Mouse (Mus musculus) bone marrow macrophage, adult 2 months (primary cell): ENCODE data around the gene Adcy10. TPM values are rescaled to one million over a fixed set of nuclear protein-coding genes. Genes with fewer than 3 reads are reported as not detected.

Source experiments
- H3K27ac ChIP-seq: 2 replicates; pipeline ENCODE4 v1.5.1; 2012; ENCODE audit warnings: low read depth, low read length; ENCODE audit not compliant: insufficient read depth
- H3K4me1 ChIP-seq: 2 replicates; pipeline ENCODE4 v1.6.1; 2012; ENCODE audit warnings: low read length; ENCODE audit not compliant: control insufficient read depth, insufficient read depth
- H3K4me3 ChIP-seq: 2 replicates; pipeline ENCODE4 v1.5.1; 2012; ENCODE audit warnings: mild to moderate bottlenecking, low read length, moderate library complexity; ENCODE audit not compliant: insufficient read depth
- CTCF ChIP-seq: IDR thresholded peaks from 2 replicates; pipeline ENCODE4 v1.5.1; 2012; ENCODE audit warnings: low read depth, mild to moderate bottlenecking, low read length, moderate library complexity
- POLR2A ChIP-seq: IDR thresholded peaks from 2 replicates; pipeline ENCODE4 v1.6.1; 2012; ENCODE audit warnings: mild to moderate bottlenecking, low read depth, low read length, borderline replicate concordance
- polyA plus RNA-seq: library from polyadenylated mRNA; stranded (reverse); fragments of >200 nt; gene quantifications from 2 replicates; pipeline ENCODE4 v1.2.4, GENCODE M21; 2012; ENCODE audit not compliant: missing spikeins, insufficient read depth, insufficient read length

Gene Adcy10
- polyA plus RNA-seq, 1 experiment = not detected

DNA sequence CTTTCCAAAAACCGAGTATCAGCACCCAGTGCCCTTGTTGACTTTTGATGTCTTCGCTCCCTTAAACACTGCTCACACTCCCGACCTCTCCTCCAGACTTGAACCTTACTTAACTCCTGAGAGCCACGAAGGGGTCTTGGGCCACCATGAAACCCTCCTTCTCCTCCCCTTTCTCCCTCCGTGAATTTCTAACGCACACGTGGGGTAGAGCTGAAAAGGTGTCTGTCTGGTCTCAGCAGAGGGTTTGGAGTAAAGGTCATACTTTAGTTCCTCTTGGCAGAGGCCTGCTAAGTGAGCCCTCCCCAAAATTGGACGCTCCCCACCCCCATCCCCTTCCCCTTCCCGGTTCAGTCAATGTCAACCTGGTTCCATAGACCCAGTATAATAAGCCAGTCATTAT lies 23.3 kb upstream of the Adcy10 start:
- H3K4me1 ChIP-seq = peaks cover 2% of the 10 kb centered on the region; the same call in 1 of the 2 replicates
- H3K4me3 ChIP-seq = peak overlapping the region; percentile 90
- TF ChIP-seq CTCF (no peak), POLR2A (no peak)
- H3K27ac ChIP-seq = peak overlapping the region; percentile 69

DNA sequence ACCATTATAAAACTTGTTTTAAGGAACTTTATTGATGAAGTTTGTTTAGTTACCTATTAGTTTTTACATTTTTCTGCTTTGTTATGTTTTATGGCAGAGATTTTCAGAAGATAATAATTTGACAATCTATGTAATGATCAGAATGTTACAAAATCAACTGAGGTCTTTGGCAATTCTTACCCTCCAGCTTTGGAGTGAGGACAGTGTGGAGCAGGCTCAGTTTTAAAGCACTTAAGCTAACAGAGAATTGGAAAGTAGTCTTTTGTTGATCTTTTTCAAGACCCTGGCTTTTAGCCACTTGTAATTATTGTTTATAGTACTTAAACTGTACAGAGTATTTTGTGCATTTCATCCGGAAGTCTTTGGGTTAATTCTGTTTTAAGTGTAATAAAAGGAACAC lies 22.1 kb upstream of the Adcy10 start:
- H3K4me3 ChIP-seq = no peak overlapping the region
- H3K27ac ChIP-seq = no peak overlapping the region
- TF ChIP-seq POLR2A (no peak), CTCF (no peak)
- peaks cover 2% of the 10 kb centered on the region; the same call in 1 of the 2 replicates for H3K4me1 ChIP-seq

DNA sequence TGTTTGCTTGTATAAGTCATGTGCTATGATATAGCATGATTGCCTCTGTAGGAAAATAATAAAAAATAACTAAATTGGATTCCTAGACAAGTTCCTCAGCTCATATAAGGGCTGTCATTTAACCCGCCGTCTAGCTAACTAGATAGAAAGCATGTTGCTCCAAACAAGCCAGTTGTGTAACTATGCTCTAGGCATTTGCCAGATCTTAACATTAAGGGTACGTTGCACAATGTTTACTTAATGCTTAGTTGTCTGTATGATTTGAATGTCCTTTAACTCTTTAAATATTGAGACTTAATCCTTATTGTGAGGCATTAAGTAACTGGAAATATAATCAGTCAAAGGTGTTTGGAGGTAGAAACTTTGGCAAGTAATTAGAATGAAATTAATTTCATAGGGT lies 20.4 kb upstream of the Adcy10 start:
- no peak overlapping the region for H3K4me3 ChIP-seq
- H3K27ac ChIP-seq = no peak overlapping the region
- TF ChIP-seq POLR2A (no peak), CTCF (no peak)
- peaks cover 4% of the 10 kb centered on the region; the same call in 1 of the 2 replicates for H3K4me1 ChIP-seq

DNA sequence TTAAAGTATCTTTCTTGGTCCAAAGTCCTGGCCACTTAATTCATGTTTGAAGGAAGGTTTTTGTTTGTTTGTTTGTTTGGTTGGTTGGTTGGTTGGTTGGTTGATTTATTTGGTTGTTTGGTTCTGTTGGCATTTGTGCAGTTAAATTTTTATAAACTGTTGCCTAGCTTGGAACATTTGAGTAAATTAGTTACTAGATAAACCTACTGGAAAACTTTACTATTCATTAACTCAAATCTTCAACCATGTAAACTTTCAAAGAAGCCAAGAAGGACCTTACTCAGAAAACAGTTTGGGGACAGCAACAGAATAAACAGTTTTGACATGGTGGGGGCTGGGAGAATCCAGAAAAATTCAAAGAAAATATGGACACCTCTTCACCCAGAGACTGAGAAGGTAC lies 16.0 kb upstream of the Adcy10 start:
- H3K4me1 ChIP-seq = peaks cover 9% of the 10 kb centered on the region
- TF ChIP-seq CTCF (no peak), POLR2A (no peak)
- no peak overlapping the region for H3K4me3 ChIP-seq
- no peak overlapping the region for H3K27ac ChIP-seq

DNA sequence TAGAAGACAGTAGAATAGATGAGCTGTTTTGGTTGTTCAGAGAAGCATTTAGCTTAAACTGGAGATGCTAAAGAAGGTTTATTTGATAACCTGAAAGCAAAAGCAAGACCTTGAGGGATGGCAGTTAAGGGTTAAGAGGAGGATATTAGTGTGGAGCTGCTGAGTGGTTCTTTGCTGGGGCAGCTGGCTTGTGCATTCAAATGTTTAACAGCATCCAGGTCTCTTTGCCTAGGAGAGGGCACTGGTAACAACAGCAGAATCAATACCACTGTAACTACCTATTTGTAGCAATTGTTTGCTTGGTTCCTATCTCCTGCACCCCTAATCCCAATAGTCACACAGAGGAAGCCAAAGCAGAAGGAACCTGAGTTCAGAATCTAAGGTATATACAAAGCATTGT lies 15.3 kb upstream of the Adcy10 start:
- Histone ChIP-seq H3K4me3 (no peak overlapping the region), H3K4me1 (peaks cover 9% of the 10 kb centered on the region), H3K27ac (no peak overlapping the region)
- TF ChIP-seq CTCF = no peak
- TF ChIP-seq POLR2A = no peak

DNA sequence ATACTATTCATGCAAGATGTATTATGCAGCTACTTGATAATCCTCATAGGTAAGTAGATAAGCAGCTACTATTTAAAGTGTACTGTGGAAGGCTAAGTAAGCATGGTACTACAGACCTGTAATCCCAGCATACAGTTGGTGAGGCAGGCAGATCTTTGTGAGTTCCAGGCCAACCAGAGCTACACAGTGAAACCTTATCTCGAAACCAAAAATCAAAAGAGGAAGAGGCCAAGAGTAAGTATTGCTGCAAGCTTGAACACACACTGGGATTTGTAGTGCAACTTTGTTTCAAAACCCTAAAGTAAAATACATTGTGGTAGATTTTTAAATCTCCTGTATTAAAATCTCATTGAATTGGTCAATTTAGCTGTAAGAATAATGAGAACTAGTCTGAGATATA lies 13.5 kb upstream of the Adcy10 start:
- H3K4me3 ChIP-seq = no peak overlapping the region
- H3K4me1 ChIP-seq = peaks cover 9% of the 10 kb centered on the region
- H3K27ac ChIP-seq = no peak overlapping the region
- TF ChIP-seq POLR2A = no peak
- TF ChIP-seq CTCF = no peak

DNA sequence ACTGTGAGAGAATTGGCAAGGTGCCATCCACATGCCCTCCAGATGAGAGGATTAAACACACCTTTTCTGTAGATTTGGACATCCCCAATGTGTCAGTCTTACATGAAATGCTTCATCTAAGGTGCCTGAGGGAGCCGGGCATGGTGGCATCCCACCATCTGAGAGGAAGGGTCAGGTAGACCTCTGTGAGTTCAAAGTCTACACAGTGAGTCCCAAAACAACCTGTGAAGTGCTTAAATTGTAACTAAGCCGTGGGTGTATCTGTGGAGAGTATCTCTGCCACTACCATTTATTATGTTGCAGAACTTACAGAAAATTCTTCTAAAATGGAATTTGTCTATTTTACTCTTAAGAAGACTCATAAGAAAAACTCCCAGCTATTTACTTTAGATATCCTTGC lies 1.1 kb downstream of the Adcy10 start:
- Histone ChIP-seq H3K27ac (no peak overlapping the region), H3K4me3 (no peak overlapping the region), H3K4me1 (0 out of 2 replicates have a peak, but pooled peaks cover 4% of the 10 kb centered on the region)
- TF ChIP-seq CTCF = no peak
- no peak for TF ChIP-seq POLR2A

DNA sequence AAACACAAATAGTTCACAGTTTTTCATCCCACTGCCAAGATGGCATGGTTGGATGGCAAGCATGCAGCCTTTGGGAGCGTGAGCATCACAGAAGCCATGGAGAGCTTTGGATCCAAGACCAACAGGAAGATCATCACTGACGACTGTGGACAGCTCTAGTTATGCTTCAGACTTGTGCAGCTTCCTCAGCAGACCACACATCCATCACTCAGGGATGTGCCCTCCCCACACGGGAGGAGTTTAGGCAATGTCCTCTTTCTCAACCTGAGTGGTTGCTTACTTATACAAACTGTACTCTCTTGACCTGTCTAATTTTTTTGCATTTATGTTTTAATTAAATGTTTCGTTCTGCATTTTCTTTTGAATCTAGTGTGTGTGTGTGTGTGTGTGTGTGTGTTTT lies 4.2 kb downstream of the Adcy10 start:
- H3K4me1 ChIP-seq = 0 out of 2 replicates have a peak, but pooled peaks cover 4% of the 10 kb centered on the region
- H3K27ac ChIP-seq = no peak overlapping the region
- TF ChIP-seq CTCF (no peak), POLR2A (no peak)
- H3K4me3 ChIP-seq = no peak overlapping the region

DNA sequence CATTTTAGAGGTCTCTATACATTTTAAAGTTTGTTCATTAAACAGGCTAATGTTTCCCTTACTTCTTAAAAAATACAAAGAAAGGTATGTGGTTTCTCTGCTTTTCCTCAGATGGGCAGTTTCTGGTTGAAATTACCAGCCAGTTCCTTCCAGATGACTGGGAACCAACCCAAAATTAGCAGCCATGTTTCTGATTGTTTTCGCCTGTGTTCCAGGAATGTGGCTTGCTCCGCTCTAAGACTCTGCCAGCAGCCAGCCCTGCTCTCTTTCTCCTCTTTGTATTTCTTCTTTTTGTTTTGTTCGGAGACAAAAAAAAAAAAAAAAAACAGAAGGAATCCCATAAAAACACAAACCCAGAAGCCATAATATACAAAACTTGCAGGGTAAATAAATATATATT lies 13.9 kb downstream of the Adcy10 start:
- TF ChIP-seq CTCF = no peak
- no peak for TF ChIP-seq POLR2A
- Histone ChIP-seq H3K27ac (no peak overlapping the region), H3K4me3 (no peak overlapping the region), H3K4me1 (no peaks in the 10 kb centered on the region)

DNA sequence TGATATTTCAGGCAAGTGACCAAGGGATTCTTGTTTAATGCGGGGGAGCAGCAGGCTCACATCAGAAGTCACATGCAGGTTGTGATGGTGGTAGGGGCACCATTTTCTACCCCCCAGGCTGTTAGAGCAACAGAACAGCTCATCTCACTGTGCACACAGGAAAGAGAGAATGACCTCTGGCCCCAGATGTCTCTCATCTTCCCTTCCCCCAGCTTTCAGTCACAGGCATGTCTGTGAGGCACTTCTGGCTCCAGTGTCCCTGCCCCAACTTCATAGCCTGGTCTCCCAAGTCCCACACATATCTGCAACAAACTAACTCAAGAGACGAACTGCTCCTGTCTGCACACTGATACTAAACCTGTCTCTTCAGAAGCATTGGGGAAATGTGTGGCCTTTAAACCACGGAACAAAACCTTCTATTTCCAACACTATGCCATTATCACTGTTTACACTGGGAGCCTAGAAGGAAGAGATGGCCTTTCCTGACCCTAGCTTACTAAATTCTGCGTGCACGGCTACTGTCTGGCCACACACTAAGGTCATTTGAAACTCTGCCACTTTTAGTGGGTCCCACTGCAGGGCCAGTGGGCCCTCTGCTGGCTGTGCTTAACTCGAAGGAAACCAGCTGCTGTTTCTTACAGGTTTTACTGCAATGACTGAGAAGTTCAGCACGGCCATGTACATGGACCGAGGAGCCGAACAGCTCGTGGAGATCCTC lies 18.5 kb downstream of the Adcy10 start:
- TF ChIP-seq CTCF = peak; percentile 30; the same call in 1 of the 2 replicates
- no peak for TF ChIP-seq POLR2A
- no peak overlapping the region for H3K27ac ChIP-seq
- no peaks in the 10 kb centered on the region for H3K4me1 ChIP-seq
- H3K4me3 ChIP-seq = no peak overlapping the region
